Mouse (Mus musculus): ENCODE measurements at regions not wholly inside any gene's neighbourhood (a gene's known extent, or its start where the extent isn't known, plus 50 kb on each side); places are given as distances from the start of the nearest gene placed in this dataset.

GRCm38 (mm10) chr13:30045225-30045624, 59.4 kb upstream of the E2f3 start:
- ATAC-seq (replicated peaks; ENCODE audit: low FRiP score, poor library complexity, severe bottlenecking) = no peak

GRCm38 (mm10) chr13:30044790-30045189, 58.9 kb upstream of the E2f3 start:
- no peak for ATAC-seq (replicated peaks; ENCODE audit: low FRiP score, poor library complexity, severe bottlenecking)

GRCm38 (mm10) chr13:30042689-30043320, 56.9 kb upstream of the E2f3 start:
- no peak for ATAC-seq (replicated peaks; ENCODE audit: low FRiP score, poor library complexity, severe bottlenecking)

GRCm38 (mm10) chr13:30041501-30042295, 55.8 kb upstream of the E2f3 start:
- ATAC-seq (replicated peaks; ENCODE audit: low FRiP score, poor library complexity, severe bottlenecking) = no peak

GRCm38 (mm10) chr13:30040288-30040687, 54.4 kb upstream of the E2f3 start:
- ATAC-seq (replicated peaks; ENCODE audit: low FRiP score, poor library complexity, severe bottlenecking) = no peak

GRCm38 (mm10) chr13:30039791-30040190, 53.9 kb upstream of the E2f3 start:
- ATAC-seq (replicated peaks; ENCODE audit: low FRiP score, poor library complexity, severe bottlenecking) = no peak

DNA sequence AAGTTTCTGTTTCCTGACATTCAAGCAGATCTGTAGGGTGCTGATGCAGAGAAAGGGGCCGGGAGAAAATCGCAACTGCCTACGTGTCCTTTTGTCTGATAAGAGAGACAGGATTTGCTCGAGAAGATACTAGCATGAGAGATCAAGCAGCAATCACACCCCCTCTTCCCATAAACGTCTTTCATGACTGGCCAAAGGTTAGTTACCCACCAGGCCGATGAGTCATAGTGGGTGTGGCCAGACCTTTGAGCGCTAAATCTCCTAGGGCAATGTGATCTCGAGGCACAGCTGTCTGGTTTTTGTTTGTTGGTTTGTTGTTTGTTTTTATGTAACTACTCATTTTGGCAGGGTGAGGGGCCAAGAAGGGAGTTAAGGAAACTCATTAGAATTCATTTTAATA, 50.7 kb upstream of the E2f3 start:
- no peak for ATAC-seq (replicated peaks; ENCODE audit: low FRiP score, poor library complexity, severe bottlenecking)

GRCm38 (mm10) chr13:30036071-30036470, 50.2 kb upstream of the E2f3 start:
- ATAC-seq (replicated peaks; ENCODE audit: low FRiP score, poor library complexity, severe bottlenecking) = no peak

All from erythroid progenitor cell, adult 5-6 weeks (primary cell).